ENCODE assay signal across 10 mouse cellular contexts in genomic region chr4:139250043-139250442, GRCm38 (mm10). TPM values are rescaled to one million over a fixed set of nuclear protein-coding genes. Genes with fewer than 3 reads are reported as not detected.
A peak's percentile ranks its signal among the peaks of the same experiment; 100 is the strongest.
DNase-seq lines count a peak whose midpoint lies in the region; ATAC-seq and TF ChIP-seq lines count a peak whose summit lies in the region.
"Had no signal": no experiment of that assay in that cellular context is flagged by ENCODE, and none has a peak within 500 bp of the region (broad histone marks: within the 10 kb centered on the region; RNA-seq: fewer than 3 reads in every experiment).

No protein-coding gene starts in this region.

- 0 out of 2 replicates have a peak overlapping the region, but pooled peaks have one; percentile 4 for H3K27ac ChIP-seq in liver, adult 2 months (replicated peaks; ENCODE audit: insufficient read depth, low read depth, low read length)
- no peak overlapping the region for H3K27ac ChIP-seq in liver, postnatal 0 days (ENCODE audit: low read depth)

- H3K79me2 ChIP-seq in liver, adult 2 months (ENCODE audit: control insufficient read depth, insufficient read depth, low read length) = peaks cover 23% of the 10 kb centered on the region

- no peak overlapping the region for H3K9ac ChIP-seq in liver, adult 2 months (ENCODE audit: low read depth, low read length)
- H3K9ac ChIP-seq in liver, postnatal 0 days (replicated peaks) = no peak overlapping the region

- TF ChIP-seq EP300 in liver, postnatal 0 days (IDR thresholded peaks at IDR 0.05; ENCODE audit: low read depth) = no peak

- no peak for ATAC-seq in liver, postnatal 0 days
- ATAC-seq: Patski had no signal

- H3K4me2 ChIP-seq in liver, postnatal 0 days (ENCODE audit: low read depth, low read length) = no peak overlapping the region

- no peak for TF ChIP-seq CTCF in liver, adult 2 months (IDR thresholded peaks at IDR 0.05; ENCODE audit: low read depth, low read length)
- no peak for TF ChIP-seq CTCF in liver, postnatal 0 days (IDR thresholded peaks at IDR 0.05; ENCODE audit: low read depth)

- H3K9me3 ChIP-seq in liver, postnatal 0 days (ENCODE audit: low read length) = no peaks in the 10 kb centered on the region

- H3K27me3 ChIP-seq in liver, adult 2 months (ENCODE audit: control insufficient read depth, insufficient read depth, low read length) = no peaks in the 10 kb centered on the region
- H3K27me3 ChIP-seq in liver, postnatal 0 days (ENCODE audit: insufficient read depth, low read length) = no peaks in the 10 kb centered on the region
- H3K27me3 ChIP-seq: Patski had no signal

- WGBS in liver, adult 2 months = 40% methylated on average over 5 of the region's 5 CpGs
- 61% methylated on average over 5 of the region's 5 CpGs for WGBS in liver, postnatal 0 days (ENCODE audit: insufficient replicate concordance)

- DNase-seq in embryo, embryonic 10 days (ENCODE audit: low spot score) = peak; percentile 49
- DNase-seq in embryo, embryonic 11 days = no peak
- no peak for DNase-seq in liver, adult 2 months (ENCODE audit: extremely low read depth, low read depth, low spot score)
- no peak for DNase-seq in liver, postnatal 0 days
- peak; percentile 73 to 75 for DNase-seq in lung, adult 18-20 months
- peak; percentile 57 for DNase-seq in yolk sac, embryonic 10.5 days (ENCODE audit: low spot score)
- no peak for DNase-seq in cerebellum, adult 18-20 months
- no peak for DNase-seq in liver

- peaks cover 40% of the 10 kb centered on the region for H3K4me1 ChIP-seq in liver, adult 2 months (ENCODE audit: control insufficient read depth, insufficient read depth, low read length)
- H3K4me1 ChIP-seq in liver, postnatal 0 days (ENCODE audit: insufficient read depth) = peaks cover 2% of the 10 kb centered on the region; the same call in 1 of the 2 replicates

- TF ChIP-seq POLR2A in liver, adult 2 months (IDR thresholded peaks at IDR 0.05; ENCODE audit: extremely low read depth, insufficient read depth, low read length) = no peak

- no peak overlapping the region for H3K4me3 ChIP-seq in liver, adult 2 months (ENCODE audit: insufficient read depth, low read depth, low read length)
- H3K4me3 ChIP-seq in liver, postnatal 0 days (ENCODE audit: low read depth, low read length) = no peak overlapping the region
- H3K4me3 ChIP-seq: erythroblast, embryonic 14.5 days had no signal

- no peaks in the 10 kb centered on the region for H3K36me3 ChIP-seq in liver, adult 2 months (ENCODE audit: control insufficient read depth, insufficient read depth, low read length)
- peaks cover 7% of the 10 kb centered on the region for H3K36me3 ChIP-seq in liver, postnatal 0 days (replicated peaks; ENCODE audit: insufficient read depth, low read length)

RNA-seq across cellular contexts. Expression of gene Capzb, which starts 57.3 kb away (rescaled TPM):
- total RNA-seq in liver, adult 2 months (2014; rRNA removed) = 51.4 and 58.5 TPM in 2 replicates
- 52.6 and 56.4 TPM in 2 replicates for polyA plus RNA-seq in liver, adult 2 months (2012; rRNA removed)
- 136 and 143 TPM in 2 replicates for polyA plus RNA-seq in liver, postnatal 0 days (2015; fragmentation: Nextera tagmentation; extraction: Ambion mirVana)

Comparison
In these comparisons a context has a peak if more than half of its experiments do, and no peak if none do; other contexts are left out.
1. DNase-seq: peak in embryo, embryonic 10 days (single experiment), lung, adult 18-20 months (2 of 2) and yolk sac, embryonic 10.5 days (single experiment); none in embryo, embryonic 11 days (single experiment), liver, adult 2 months (single experiment), liver, postnatal 0 days (single experiment), cerebellum, adult 18-20 months (0 of 2) and liver (single experiment).